Mouse (Mus musculus) cerebellum, adult 2 months (tissue): ENCODE results near the gene Ptp4a2. TPM values are rescaled to one million over a fixed set of nuclear protein-coding genes. Genes with fewer than 3 reads are reported as not detected.

ENCODE experiments used
- DNase-seq, 2 experiments: peaks; one replicate each; pipeline ENCODE4 v3.0.0; 2021
- H3K27ac ChIP-seq: fragments of 200-500 bp; 2 replicates; pipeline ENCODE4 v1.5.1; 2012; ENCODE audit warnings: low read length, control low read depth, inconsistent platforms; ENCODE audit not compliant: insufficient read depth
- H3K27me3 ChIP-seq: fragments of 200-500 bp; 2 replicates; pipeline ENCODE4 v1.6.1; 2012; ENCODE audit warnings: inconsistent platforms, mild to moderate bottlenecking, low read length, moderate library complexity; ENCODE audit not compliant: control insufficient read depth, insufficient read depth
- H3K4me1 ChIP-seq: fragments of 200-500 bp; 2 replicates; pipeline ENCODE4 v1.6.1; 2011; ENCODE audit warnings: low read length; ENCODE audit not compliant: control insufficient read depth, insufficient read depth
- H3K4me3 ChIP-seq: fragments of 200-500 bp; replicated peaks from 2 replicates; pipeline ENCODE3; 2011; ENCODE audit warnings: mild to moderate bottlenecking, low read depth, low read length, control low read depth; ENCODE audit not compliant: insufficient read depth
- CTCF ChIP-seq: fragments of 200-500 bp; IDR thresholded peaks from 2 replicates; pipeline ENCODE4 v1.5.1; 2011; ENCODE audit warnings: low read depth, mild to moderate bottlenecking, control low read depth, low read length, moderate library complexity, borderline replicate concordance; ENCODE audit not compliant: insufficient read depth
- POLR2A ChIP-seq: fragments of 200-500 bp; IDR thresholded peaks from 2 replicates; pipeline ENCODE4 v1.6.1; 2011; ENCODE audit warnings: low read length, control low read depth, borderline replicate concordance; ENCODE audit not compliant: insufficient read depth
- WGBS: fragments of 180-500 bp; shearing (Covaris S2); methylation state at CpG from one replicate; pipeline ENCODE4 v1.1.7; 2018; 5-methylcytosine and 5-hydroxymethylcytosine counted together
- polyA plus RNA-seq: library from polyadenylated mRNA; depleted of rRNA; stranded (reverse); fragments of >200 nt; gene quantifications from 2 replicates; pipeline ENCODE4 v1.2.3, GENCODE M21; 2012

Gene Ptp4a2
- polyA plus RNA-seq, 1 experiment, result 66.3 TPM

DNA sequence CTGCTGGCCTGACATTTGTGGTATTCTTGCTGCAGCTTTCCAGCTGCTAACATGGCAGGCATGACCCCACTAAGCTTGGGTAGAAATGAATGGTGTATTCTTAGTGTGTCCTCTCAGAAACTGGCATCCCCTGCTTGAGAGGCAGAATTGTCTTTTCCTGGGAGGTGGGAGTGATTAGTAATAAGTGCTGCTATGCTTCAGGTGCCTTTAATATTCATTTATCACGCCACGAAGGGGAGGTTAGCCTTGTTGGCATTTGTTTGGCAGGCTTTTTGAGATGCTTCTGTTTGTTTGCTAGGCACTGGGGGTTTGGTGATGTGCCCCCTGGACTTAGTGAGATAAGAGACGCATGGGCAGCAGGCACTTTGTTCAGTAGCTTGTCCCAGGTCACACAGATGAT, 11.3 kb downstream of the Ptp4a2 start:
- no peak for TF ChIP-seq CTCF
- TF ChIP-seq POLR2A, result no peak
- Histone ChIP-seq H3K27me3 (no peaks in the 10 kb centered on the region), H3K4me1 (peaks cover 2% of the 10 kb centered on the region), H3K4me3 (no peak overlapping the region), H3K27ac (no peak overlapping the region)
- WGBS, result 50% methylated on average over 3 of the region's 3 CpGs
- DNase-seq, result no peak

DNA sequence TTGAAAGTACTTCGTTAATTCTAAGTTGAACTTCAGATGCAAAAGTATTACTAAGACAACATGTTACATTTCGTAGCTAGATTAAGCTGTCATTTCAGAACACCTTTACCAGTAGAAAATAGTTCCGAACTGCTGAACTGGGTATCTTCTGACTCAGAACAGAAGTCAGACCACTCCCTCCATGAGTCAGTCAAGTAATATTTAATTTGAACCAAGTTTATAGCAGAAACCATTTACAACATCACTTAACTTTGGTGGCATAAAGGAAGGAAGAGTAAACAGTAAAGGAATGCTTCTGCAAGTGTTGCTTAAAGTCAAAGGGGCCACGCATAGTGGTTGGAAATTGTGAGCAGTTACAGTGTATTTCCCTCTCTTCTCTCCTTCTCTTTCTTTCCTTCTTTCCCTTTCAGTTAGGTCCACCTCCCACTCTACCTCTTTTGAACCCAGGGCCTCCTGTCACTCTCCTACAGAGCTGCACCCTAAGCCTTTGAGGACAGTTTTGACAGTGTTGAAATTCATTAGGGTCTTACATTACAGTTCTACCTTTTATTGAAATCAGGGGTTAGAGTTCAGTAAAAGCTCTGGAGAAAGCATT, 12.3 kb downstream of the Ptp4a2 start:
- no peak overlapping the region for H3K27ac ChIP-seq
- 90% methylated on average over 4 of the region's 4 CpGs for WGBS
- H3K4me3 ChIP-seq, result no peak overlapping the region
- peaks cover 2% of the 10 kb centered on the region; the same call in 1 of the 2 replicates for H3K4me1 ChIP-seq
- no peak for DNase-seq
- TF ChIP-seq CTCF (no peak), POLR2A (no peak)
- H3K27me3 ChIP-seq, result no peaks in the 10 kb centered on the region

DNA sequence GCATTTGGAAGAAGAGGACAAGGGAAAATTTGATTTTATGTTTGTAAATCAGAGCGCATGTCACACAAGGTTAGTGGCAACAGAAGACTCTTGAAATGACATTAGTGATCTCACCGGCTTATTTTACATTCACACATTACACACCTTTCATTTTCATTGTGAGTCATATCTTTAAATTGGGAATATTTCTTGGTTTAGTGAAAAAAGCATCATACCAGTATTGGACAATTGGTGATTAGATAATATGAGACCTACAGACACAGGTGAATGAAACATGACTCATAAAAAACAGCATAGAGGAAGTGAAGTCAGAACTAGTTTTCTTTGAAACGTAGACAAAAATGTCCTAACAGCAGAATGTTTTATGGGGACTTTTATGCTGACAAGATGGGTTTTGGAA, 16.6 kb downstream of the Ptp4a2 start:
- no peak for DNase-seq
- Histone ChIP-seq H3K27me3 (no peaks in the 10 kb centered on the region), H3K4me1 (0 out of 2 replicates have a peak, but pooled peaks cover 2% of the 10 kb centered on the region), H3K4me3 (no peak overlapping the region), H3K27ac (no peak overlapping the region)
- WGBS, result 87% methylated on average over 3 of the region's 3 CpGs
- TF ChIP-seq POLR2A, result no peak
- TF ChIP-seq CTCF, result no peak

DNA sequence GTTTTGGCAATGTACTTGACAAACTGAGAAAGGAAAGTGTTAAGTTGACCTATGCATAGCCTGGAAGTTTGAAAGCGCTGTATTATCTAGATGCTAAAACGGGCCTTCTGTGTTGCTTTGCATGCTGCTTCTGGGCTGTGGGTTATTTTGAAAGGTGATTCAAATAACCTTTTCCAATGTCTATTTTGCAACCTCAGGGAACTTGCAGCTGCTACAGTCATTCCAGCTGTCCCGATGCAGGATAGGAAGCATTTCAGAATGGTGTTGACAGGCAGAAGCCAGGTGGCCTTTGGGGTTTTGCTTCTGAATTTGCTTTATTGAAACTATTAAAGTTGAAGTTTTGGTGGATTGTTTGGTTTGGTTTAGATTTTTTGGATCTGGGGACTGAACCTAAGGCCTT, 17.1 kb downstream of the Ptp4a2 start:
- DNase-seq, result no peak
- TF ChIP-seq CTCF, result no peak
- TF ChIP-seq POLR2A, result no peak
- no peak overlapping the region for H3K4me3 ChIP-seq
- WGBS, result 84% methylated on average over 3 of the region's 3 CpGs
- H3K4me1 ChIP-seq, result peaks cover 3% of the 10 kb centered on the region; the same call in 1 of the 2 replicates
- H3K27me3 ChIP-seq, result no peaks in the 10 kb centered on the region
- H3K27ac ChIP-seq, result no peak overlapping the region

DNA sequence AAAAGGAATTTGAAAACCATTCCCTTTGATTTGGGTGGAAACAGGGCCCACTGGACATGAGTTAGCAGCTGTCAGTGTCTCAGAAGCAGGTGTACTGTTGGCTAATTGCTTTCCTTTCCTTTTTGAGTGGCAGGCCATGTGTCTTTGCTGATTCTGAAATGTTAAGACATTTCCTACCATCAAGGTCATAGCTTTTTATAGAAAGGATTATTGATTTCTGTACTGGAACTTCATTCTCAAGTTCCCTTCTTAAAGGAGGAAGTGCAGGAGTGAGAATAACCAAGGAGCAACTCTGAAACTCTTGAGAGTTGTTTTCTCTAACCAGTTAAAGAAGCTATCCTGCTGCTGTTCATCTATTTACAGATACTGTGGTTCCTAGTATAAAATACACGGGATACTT, 18.8 kb downstream of the Ptp4a2 start:
- Histone ChIP-seq H3K4me3 (no peak overlapping the region), H3K4me1 (peaks cover 3% of the 10 kb centered on the region; the same call in 1 of the 2 replicates), H3K27ac (no peak overlapping the region), H3K27me3 (no peaks in the 10 kb centered on the region)
- TF ChIP-seq POLR2A (no peak), CTCF (no peak)
- DNase-seq, result no peak
- 67% methylated on average over 1 of the region's 1 CpGs for WGBS

DNA sequence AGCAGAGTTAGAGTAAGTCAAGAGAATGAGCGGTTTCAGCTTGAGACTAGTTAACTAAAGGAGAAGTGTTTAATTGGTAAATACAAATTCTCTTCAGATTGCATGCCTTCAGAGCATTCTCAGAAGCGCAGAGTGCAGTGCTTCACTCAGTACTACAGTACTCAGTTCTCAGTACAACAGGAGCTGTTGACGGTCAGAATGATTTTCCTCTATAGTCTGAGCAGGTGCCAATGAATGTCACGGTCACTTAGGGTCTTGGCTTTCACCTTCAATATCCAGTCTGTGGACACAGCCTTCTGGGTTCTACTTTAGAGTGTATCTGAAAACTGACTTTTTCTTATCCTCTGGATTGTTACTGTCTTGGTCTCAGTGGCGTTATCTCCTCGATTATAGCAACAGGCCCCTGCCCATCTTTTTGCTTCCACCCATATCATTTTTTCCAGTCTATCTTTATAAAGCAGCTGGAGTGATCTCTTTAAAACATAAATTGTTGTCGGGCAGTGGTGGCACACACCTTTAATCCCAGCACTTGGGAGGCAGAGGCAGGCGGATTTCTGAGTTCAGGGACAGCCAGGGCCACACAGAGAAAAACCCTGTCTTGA, 19.4 kb downstream of the Ptp4a2 start:
- Histone ChIP-seq H3K4me3 (no peak overlapping the region), H3K27me3 (no peaks in the 10 kb centered on the region), H3K4me1 (peaks cover 3% of the 10 kb centered on the region), H3K27ac (no peak overlapping the region)
- 82% methylated on average over 8 of the region's 8 CpGs for WGBS
- DNase-seq, result no peak
- no peak for TF ChIP-seq POLR2A
- no peak for TF ChIP-seq CTCF

DNA sequence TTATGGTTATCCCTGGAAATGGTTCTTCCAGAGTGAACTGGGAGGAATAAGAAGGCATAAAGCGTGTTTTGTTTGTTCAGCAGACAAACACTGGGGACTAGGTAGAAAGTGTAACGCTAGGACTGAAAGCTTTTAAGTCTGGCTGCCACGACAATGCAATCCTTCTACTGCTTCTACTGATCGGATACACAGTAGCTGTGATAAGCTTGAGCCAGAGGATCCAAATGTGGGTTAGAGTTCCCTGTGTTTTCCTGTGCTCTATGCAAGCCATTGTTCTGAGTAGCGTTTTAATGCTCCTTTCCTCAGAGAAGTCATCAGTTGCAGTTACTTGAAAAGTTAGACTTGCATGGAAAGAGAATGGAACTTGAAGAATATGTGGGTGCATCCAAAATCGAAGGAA, 23.6 kb downstream of the Ptp4a2 start:
- H3K4me3 ChIP-seq, result no peak overlapping the region
- DNase-seq, result no peak
- TF ChIP-seq POLR2A (no peak), CTCF (no peak)
- H3K4me1 ChIP-seq, result peaks cover 3% of the 10 kb centered on the region
- WGBS, result 72% methylated on average over 6 of the region's 6 CpGs
- H3K27ac ChIP-seq, result no peak overlapping the region
- no peaks in the 10 kb centered on the region for H3K27me3 ChIP-seq

DNA sequence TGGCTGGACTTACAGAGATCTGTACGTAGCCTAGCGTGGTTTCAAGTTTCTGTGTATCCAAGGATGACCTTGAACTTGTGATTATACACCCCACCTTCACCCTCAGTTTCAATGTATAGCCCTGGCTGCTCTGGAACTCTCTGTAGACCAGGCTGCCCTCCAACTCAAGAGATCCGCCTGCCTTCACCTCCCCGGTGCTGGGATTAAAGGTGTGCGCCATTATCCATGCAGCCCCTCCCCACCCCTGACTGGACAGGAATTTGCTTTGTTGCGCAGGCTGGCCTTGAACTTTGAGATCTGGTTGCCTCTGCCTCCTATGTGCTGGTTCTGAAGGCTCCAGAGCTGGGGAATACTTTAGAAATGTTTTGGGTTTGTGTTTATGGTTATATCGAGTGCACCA, 24.3 kb downstream of the Ptp4a2 start:
- Histone ChIP-seq H3K4me3 (no peak overlapping the region), H3K27ac (no peak overlapping the region), H3K4me1 (peaks cover 3% of the 10 kb centered on the region), H3K27me3 (no peaks in the 10 kb centered on the region)
- TF ChIP-seq CTCF (no peak), POLR2A (no peak)
- WGBS, result 95% methylated on average over 7 of the region's 7 CpGs
- no peak for DNase-seq

DNA sequence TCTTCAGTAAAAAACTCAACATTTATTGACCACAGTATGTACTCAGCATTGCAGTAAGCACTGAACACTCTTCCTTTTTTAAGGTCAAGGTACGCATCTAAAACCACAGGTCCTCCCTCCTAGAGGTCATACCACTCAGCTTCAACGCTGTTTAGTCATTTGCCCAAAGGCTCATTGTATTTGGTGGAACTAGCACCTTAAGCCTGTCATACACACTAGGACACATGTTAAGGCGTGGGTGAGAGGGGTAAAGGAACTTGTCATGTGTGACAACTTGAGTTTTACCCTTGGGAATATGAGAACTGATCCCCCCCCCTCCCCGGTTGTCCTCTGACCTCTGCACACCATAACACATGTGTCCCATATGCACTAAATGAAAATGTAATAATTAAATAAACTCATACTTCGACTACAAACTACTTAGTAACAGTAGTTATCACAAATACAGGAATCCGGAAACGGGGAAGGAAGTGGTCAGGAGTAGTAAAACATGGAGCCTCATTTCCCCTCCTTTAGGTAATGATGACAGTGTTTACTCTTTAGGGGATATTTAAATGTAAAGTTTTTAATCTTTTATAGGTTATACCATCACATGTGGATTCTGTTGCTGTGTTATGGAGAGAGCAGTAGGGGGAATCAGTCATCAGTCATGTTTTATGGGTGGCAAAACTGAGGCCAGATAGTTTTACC, 29.0 kb downstream of the Ptp4a2 start:
- Histone ChIP-seq H3K4me1 (no peaks in the 10 kb centered on the region; the same call in 1 of the 2 replicates), H3K27me3 (no peaks in the 10 kb centered on the region), H3K27ac (no peak overlapping the region), H3K4me3 (no peak overlapping the region)
- WGBS, result 92% methylated on average over 7 of the region's 7 CpGs
- DNase-seq, result no peak
- TF ChIP-seq CTCF (no peak), POLR2A (no peak)
